Mouse (Mus musculus): Measurements from ENCODE around the gene Gm45837. TPM values are rescaled to one million over a fixed set of nuclear protein-coding genes. Genes with fewer than 3 reads are reported as not detected.

Gm45837 gene
- total and polyA plus RNA-seq, 2 experiments from 2014 or later: not detected

DNA sequence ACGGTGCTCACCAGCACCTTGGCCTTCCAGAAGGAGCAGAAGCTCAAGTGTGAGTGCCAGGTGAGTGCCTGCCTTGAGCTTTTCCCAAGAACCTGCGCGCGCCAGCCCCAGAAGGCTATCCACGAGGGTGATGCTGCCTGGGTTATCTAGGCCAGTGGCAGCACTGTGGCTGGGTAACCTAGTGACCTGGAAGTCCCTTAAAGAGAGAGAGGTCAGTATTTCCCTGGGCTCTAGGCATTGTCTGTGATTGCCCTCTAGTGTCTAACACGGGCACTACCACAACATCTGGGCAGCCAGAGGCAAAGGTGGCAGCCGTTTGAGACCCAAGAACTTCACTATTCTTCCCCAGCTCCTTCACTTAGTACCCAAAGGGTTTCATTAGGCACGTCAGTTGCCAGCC is 92.7 kb downstream of the Gm45837 start:
- H3K4me2 ChIP-seq (ENCODE audit: low read depth, low read length, poor library complexity, severe bottlenecking): no peak overlapping the region
- WGBS: 29% methylated on average over 8 of the region's 8 CpGs
- H3K4me1 ChIP-seq (ENCODE audit: insufficient read depth, low read length): no peaks in the 10 kb centered on the region
- no peak overlapping the region for H3K9ac ChIP-seq (replicated peaks; ENCODE audit: low read length, poor library complexity, severe bottlenecking)
- ATAC-seq (ENCODE audit: low FRiP score) (no peak; the same call in 1 of the 2 replicates), DNase-seq (ENCODE audit: low spot score) (peak; percentile 58)
- H3K36me3 ChIP-seq (ENCODE audit: insufficient read depth, low read length): peaks cover 5% of the 10 kb centered on the region; the same call in 1 of the 2 replicates
- H3K9me3 ChIP-seq (ENCODE audit: low read length): no peaks in the 10 kb centered on the region
- H3K4me3 ChIP-seq (ENCODE audit: low read depth, low read length): no peak overlapping the region
- H3K27me3 ChIP-seq (ENCODE audit: insufficient read depth, low read length): peaks cover 7% of the 10 kb centered on the region; the same call in 1 of the 2 replicates
- TF ChIP-seq CTCF (IDR thresholded peaks at IDR 0.05): peak; percentile 86
- no peak overlapping the region for H3K27ac ChIP-seq (ENCODE audit: low read depth, low read length)

DNA sequence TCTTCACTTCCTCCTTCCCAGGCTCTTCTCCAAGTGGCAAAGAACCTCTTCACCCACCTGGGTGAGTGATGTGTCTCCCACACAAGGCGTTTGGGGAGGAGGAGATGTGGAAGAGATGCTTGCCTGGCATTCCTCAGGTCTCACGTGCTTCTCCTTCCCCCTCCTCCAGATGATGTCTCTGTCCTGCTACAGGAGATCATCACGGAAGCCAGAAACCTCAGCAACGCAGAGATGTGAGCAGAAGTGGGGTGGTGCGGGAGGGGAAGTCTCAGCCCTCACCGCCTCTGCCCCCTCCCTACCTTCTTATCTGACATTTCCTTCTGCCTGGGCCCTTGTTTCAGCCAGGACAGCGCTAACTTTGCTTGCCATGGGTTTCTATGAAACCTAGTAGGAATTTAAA is 93.1 kb downstream of the Gm45837 start:
- ATAC-seq (ENCODE audit: low FRiP score) (no peak), DNase-seq (ENCODE audit: low spot score) (no peak)
- 49% methylated on average over 7 of the region's 7 CpGs for WGBS
- no peak overlapping the region for H3K4me3 ChIP-seq (ENCODE audit: low read depth, low read length)
- H3K4me1 ChIP-seq (ENCODE audit: insufficient read depth, low read length): no peaks in the 10 kb centered on the region
- H3K9me3 ChIP-seq (ENCODE audit: low read length): no peaks in the 10 kb centered on the region
- peaks cover 7% of the 10 kb centered on the region; the same call in 1 of the 2 replicates for H3K27me3 ChIP-seq (ENCODE audit: insufficient read depth, low read length)
- H3K27ac ChIP-seq (ENCODE audit: low read depth, low read length): no peak overlapping the region
- TF ChIP-seq CTCF (IDR thresholded peaks at IDR 0.05): no peak
- no peak overlapping the region for H3K4me2 ChIP-seq (ENCODE audit: low read depth, low read length, poor library complexity, severe bottlenecking)
- 0 out of 2 replicates have a peak overlapping the region, but pooled peaks have one; percentile 19 for H3K9ac ChIP-seq (replicated peaks; ENCODE audit: low read length, poor library complexity, severe bottlenecking)
- peaks cover 5% of the 10 kb centered on the region; the same call in 1 of the 2 replicates for H3K36me3 ChIP-seq (ENCODE audit: insufficient read depth, low read length)

DNA sequence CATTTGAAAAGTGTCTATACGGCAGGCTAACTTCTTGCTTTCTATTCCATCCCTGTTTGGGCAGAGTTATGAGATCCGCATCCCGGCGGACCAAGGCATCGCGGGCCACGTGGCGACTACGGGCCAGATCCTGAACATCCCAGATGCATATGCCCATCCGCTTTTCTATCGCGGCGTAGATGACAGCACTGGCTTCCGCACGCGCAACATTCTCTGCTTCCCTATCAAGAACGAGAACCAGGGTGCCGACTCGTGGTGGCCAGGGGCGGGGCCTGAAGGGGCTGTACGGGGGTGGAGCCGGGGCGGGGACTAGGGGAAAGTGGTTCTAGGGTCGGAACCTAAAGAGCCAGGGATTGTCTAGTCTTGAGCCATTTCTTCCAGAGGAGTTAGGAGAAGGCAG is 93.8 kb downstream of the Gm45837 start:
- 14% methylated on average over 24 of the region's 24 CpGs for WGBS
- no peaks in the 10 kb centered on the region for H3K4me1 ChIP-seq (ENCODE audit: insufficient read depth, low read length)
- peak overlapping the region; percentile 42 for H3K4me2 ChIP-seq (ENCODE audit: low read depth, low read length, poor library complexity, severe bottlenecking)
- peak overlapping the region; percentile 19; the same call in 1 of the 2 replicates for H3K9ac ChIP-seq (replicated peaks; ENCODE audit: low read length, poor library complexity, severe bottlenecking)
- no peaks in the 10 kb centered on the region for H3K9me3 ChIP-seq (ENCODE audit: low read length)
- TF ChIP-seq CTCF (IDR thresholded peaks at IDR 0.05): no peak
- ATAC-seq (ENCODE audit: low FRiP score) (no peak), DNase-seq (ENCODE audit: low spot score) (no peak)
- H3K36me3 ChIP-seq (ENCODE audit: insufficient read depth, low read length): peaks cover 5% of the 10 kb centered on the region; the same call in 1 of the 2 replicates
- peaks cover 7% of the 10 kb centered on the region; the same call in 1 of the 2 replicates for H3K27me3 ChIP-seq (ENCODE audit: insufficient read depth, low read length)
- H3K4me3 ChIP-seq (ENCODE audit: low read depth, low read length): peak overlapping the region; percentile 17
- no peak overlapping the region for H3K27ac ChIP-seq (ENCODE audit: low read depth, low read length)

DNA sequence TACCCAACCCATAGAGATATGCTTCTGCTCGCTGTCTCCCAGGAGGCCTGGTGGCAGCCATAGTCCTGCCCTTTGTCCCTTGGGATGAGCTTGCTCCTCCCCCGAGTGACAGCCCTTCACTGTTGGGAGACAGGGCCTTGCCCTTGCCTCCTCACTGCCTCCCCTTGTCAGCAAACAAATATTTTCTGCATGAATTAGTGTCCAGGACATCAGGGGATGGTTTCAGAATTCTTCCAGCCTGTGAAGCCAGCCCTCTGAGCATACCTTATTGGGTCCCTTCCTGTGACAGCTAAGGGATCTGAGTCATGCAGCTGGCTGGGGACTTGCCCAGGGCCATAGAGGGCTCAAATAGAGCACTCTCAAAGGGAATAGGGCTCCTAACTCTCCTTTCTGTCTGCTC is 98.5 kb downstream of the Gm45837 start:
- H3K4me1 ChIP-seq (ENCODE audit: insufficient read depth, low read length): no peaks in the 10 kb centered on the region
- no peak for TF ChIP-seq CTCF (IDR thresholded peaks at IDR 0.05)
- H3K36me3 ChIP-seq (ENCODE audit: insufficient read depth, low read length): peaks cover 8% of the 10 kb centered on the region
- H3K9ac ChIP-seq (replicated peaks; ENCODE audit: low read length, poor library complexity, severe bottlenecking): no peak overlapping the region
- H3K4me2 ChIP-seq (ENCODE audit: low read depth, low read length, poor library complexity, severe bottlenecking): no peak overlapping the region
- no peak overlapping the region for H3K4me3 ChIP-seq (ENCODE audit: low read depth, low read length)
- DNase-seq (ENCODE audit: low spot score): no peak
- no peaks in the 10 kb centered on the region for H3K9me3 ChIP-seq (ENCODE audit: low read length)
- no peak overlapping the region for H3K27ac ChIP-seq (ENCODE audit: low read depth, low read length)
- ATAC-seq (ENCODE audit: low FRiP score): no peak
- WGBS: 54% methylated on average over 2 of the region's 2 CpGs
- H3K27me3 ChIP-seq (ENCODE audit: insufficient read depth, low read length): peaks cover 2% of the 10 kb centered on the region; the same call in 1 of the 2 replicates

DNA sequence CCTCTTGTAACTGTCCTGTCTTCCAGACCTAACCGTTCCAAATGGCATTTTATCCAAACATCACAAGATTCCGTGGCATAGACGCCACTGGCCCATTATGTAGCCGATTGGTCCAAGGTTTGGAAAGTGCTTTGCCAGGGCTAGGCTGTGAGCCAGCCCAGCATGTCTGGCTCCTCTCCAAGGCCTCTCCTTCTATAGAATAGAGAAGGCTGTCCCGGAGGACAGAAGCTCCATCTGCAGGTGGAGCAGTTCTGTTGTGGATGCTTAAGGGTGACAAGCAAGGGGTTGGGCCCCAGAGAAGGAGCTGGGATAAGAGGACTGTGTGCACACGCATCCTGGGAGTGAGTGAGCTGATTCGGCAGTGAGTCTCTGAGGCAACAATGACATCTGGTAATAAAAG is 103.0 kb downstream of the Gm45837 start:
- ATAC-seq (ENCODE audit: low FRiP score): no peak
- Histone ChIP-seq H3K27me3 (ENCODE audit: insufficient read depth, low read length) (no peaks in the 10 kb centered on the region), H3K36me3 (ENCODE audit: insufficient read depth, low read length) (peaks cover 4% of the 10 kb centered on the region; the same call in 1 of the 2 replicates), H3K27ac (ENCODE audit: low read depth, low read length) (no peak overlapping the region), H3K9ac (replicated peaks; ENCODE audit: low read length, poor library complexity, severe bottlenecking) (no peak overlapping the region), H3K9me3 (ENCODE audit: low read length) (no peaks in the 10 kb centered on the region), H3K4me1 (ENCODE audit: insufficient read depth, low read length) (no peaks in the 10 kb centered on the region), H3K4me2 (ENCODE audit: low read depth, low read length, poor library complexity, severe bottlenecking) (no peak overlapping the region), H3K4me3 (ENCODE audit: low read depth, low read length) (no peak overlapping the region)
- DNase-seq (ENCODE audit: low spot score): peak; percentile 70
- TF ChIP-seq CTCF (IDR thresholded peaks at IDR 0.05): no peak
- 54% methylated on average over 7 of the region's 7 CpGs for WGBS

DNA sequence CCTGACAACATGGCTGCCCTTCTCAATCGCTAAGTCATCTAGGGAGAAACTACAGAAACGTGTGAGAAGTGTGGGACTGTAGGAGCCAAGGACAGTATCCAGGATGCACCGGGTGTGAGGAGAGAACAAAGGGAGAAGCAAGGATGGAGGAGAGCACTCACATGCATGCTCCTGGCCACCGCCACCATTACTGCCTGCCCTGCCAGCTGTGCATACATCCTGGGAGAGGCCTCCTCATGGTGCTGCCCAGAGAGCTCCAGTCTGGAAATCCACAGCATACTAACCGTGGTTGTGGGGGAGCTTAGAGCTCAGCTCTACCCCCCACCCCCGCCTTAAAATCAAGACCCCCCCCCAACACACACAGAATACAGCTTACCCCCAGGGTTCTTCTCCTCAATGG is 104.1 kb downstream of the Gm45837 start:
- Histone ChIP-seq H3K4me2 (ENCODE audit: low read depth, low read length, poor library complexity, severe bottlenecking) (no peak overlapping the region), H3K36me3 (ENCODE audit: insufficient read depth, low read length) (peaks cover 4% of the 10 kb centered on the region; the same call in 1 of the 2 replicates), H3K27me3 (ENCODE audit: insufficient read depth, low read length) (no peaks in the 10 kb centered on the region), H3K9me3 (ENCODE audit: low read length) (no peaks in the 10 kb centered on the region), H3K4me3 (ENCODE audit: low read depth, low read length) (no peak overlapping the region), H3K4me1 (ENCODE audit: insufficient read depth, low read length) (no peaks in the 10 kb centered on the region), H3K9ac (replicated peaks; ENCODE audit: low read length, poor library complexity, severe bottlenecking) (no peak overlapping the region), H3K27ac (ENCODE audit: low read depth, low read length) (no peak overlapping the region)
- 73% methylated on average over 6 of the region's 6 CpGs for WGBS
- no peak for TF ChIP-seq CTCF (IDR thresholded peaks at IDR 0.05)
- ATAC-seq (ENCODE audit: low FRiP score) (no peak), DNase-seq (ENCODE audit: low spot score) (no peak)
